Mouse (Mus musculus): Measurements from ENCODE around the gene Nr2f1.

Gene Nr2f1

DNA sequence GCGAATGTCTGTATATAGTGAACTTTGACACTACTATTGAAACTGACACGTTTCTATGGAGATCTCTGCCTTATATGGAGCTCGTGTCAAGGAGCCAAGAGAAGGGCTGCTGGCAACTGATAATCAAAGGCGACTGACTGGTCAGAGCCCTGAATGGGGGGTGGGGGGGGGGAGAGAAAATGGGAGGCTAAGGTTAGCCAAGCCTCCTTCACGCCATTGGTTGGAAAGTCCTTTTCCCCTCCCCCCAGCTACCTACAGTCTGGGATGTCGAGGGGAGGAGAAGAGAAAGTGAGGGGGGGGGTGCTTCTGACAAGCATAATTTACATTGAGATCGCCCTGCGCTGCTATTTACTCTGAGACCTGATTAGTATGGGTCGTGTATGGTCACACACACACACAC lies 850 bp upstream of the Nr2f1 start:
- no peak for DNase-seq (ENCODE audit: low read depth)

- no peak for DNase-seq (ENCODE audit: low read depth)
These were observed 501 bp downstream of the Nr2f1 start for GRCm38 (mm10) chr13:78198871-78199641.

DNA sequence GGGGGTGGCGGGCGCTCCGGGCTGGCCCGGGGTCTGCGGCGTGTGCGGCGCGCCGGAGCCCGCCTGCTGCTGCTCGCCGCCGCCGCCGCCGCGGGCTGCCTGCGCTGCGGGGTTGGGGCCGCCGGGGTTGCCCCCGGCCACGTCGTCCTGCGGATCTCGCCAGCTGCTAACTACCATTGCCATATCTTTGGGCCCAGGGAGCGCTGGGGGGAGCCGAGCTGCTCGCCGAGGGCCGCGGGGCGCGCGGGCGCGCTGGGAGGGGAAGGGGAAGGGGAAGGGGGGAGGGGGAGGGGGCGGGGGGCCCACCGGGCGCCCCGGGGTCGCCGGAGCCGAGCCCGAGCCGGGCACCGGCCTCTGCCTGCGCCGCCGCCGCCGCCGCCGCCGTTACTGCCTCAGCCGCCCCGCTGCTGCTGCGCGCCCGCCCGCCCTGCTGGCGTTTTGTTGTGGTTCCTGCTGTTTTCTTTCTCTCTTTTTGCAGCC lies 1.1 kb downstream of the Nr2f1 start:
- DNase-seq (ENCODE audit: low read depth): no peak

GRCm38 (mm10) chr13:78197819-78198390 lies 1.7 kb downstream of the Nr2f1 start:
- DNase-seq (ENCODE audit: low read depth): no peak

DNA sequence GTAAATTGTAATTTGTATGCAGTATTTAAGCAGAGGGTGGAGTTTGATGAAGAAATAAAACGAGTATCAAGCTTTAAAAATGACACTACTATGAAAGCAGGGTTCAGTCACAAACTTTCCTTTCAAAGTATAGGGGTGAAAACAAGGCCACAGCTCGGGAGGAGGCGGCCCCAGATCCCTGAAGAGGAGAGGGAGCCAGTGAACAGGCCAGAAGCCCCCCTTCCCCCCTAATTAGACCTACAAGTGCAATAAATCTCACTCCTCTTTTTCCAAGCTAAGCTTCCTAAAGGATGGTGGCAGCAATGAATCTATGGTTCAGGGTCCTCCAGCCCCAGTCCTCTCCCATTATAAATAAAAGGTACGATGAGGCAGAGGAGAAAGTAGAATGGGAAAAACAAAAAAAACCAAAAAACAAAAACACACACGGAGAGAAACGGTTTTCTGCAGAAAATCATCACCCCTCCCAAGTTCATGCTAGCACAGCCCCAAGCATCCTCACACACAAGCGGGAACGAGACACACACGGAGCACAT lies 2.2 kb downstream of the Nr2f1 start:
- no peak for DNase-seq (ENCODE audit: low read depth)

DNA sequence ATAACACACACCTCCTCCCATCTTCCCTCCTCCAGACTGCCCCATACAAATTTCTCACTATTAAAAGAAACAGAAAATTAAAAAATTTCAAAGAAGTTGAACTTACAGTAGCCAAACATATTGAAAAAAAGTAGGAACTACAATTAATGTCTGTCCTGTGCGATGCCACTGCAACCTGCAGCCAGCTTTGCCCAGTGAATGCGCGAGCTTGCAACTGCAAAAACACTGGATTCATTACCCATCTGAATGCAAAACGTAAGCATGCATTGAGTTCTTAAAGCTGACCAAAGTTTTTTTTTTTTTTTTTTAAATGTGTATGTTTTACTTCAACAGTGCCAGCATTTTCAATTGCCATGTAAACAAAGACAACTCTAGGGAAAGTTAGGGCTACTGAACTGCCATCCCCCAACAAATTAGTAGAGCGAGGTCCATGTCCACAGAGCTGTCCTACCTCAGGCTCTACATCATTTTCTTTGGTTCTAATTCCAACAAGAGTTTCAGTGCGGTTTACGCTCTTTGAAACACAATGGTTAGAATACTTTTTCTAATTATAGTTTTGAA lies 3.2 kb downstream of the Nr2f1 start:
- DNase-seq (ENCODE audit: low read depth): no peak

GRCm38 (mm10) chr13:78195601-78196115 lies 3.9 kb downstream of the Nr2f1 start:
- no peak for DNase-seq (ENCODE audit: low read depth)

- no peak for DNase-seq (ENCODE audit: low read depth)
These were observed 4.5 kb downstream of the Nr2f1 start for GRCm38 (mm10) chr13:78194850-78195600.

DNA sequence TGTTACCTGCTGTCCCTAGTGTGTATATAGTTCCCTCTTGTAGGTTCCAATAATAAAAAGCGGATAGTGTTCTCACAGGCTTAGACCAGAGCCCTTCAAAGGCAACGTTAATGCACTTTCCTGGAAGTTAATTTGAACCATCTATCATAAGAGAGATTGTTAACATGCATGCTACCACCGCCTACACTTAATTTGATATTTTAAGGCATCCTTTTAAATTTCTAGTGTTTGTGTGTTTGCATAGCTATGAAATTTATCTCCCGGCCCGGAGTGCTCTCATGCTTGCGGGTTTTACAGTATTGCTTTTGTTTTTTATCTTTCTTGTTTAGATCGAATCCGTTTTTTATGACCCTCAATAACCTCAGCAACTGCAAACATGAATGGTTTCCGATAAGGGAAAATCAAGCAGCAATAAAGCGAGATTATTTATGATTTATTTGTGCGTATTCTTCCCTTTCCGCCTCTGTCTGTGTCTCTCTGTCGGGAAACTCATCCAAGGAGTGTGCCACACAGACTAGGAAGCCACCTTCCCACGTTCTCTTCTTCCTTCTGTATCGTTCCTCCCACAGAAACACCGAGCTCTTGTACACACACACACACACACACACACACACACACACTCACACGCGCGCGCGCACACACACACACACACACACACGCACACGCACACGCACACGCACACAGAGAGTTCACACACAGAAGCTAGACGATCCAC lies 5.3 kb downstream of the Nr2f1 start:
- no peak for DNase-seq (ENCODE audit: low read depth)

GRCm38 (mm10) chr13:78193211-78193610 lies 6.3 kb downstream of the Nr2f1 start:
- DNase-seq (ENCODE audit: low read depth): no peak

- DNase-seq (ENCODE audit: low read depth): no peak
These were observed 10.0 kb downstream of the Nr2f1 start for GRCm38 (mm10) chr13:78189586-78189985.

- no peak for DNase-seq (ENCODE audit: low read depth)
These were observed 11.7 kb downstream of the Nr2f1 start for GRCm38 (mm10) chr13:78187833-78188232.

GRCm38 (mm10) chr13:78186340-78186946 lies 13.1 kb downstream of the Nr2f1 start:
- DNase-seq (ENCODE audit: low read depth): no peak

DNA sequence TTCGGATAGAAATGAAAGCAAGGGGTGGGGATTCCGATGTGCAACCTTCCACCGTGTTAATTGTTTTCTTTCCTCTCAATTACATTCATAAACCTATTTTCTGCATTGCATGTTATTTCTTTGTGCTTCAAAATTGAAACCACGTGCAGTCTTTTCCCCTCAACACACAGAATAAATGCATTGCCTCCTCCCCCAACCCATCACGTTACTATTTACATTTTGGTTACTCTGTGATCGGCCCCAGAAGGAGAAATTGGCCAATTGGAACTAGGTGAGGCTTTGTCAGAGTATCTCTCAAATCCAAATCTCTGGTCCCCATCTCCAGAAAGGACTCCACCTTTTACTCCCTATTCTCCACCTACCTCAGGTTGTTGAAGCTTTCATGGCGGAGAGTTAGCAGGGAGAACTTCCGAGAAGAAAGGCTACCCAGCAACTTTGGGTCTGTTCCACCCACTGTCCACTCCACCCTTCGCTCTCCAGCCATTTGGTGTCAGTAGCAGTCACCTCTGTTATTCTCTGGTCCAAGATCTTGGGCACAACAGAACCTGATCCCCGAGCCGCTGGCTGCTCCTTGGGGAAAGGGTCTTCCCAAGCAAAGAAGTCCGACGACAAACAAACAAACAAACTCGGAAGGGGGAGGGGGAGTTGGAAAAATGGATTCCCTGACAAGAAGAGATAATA lies 14.6 kb downstream of the Nr2f1 start:
- DNase-seq (ENCODE audit: low read depth): no peak

DNA sequence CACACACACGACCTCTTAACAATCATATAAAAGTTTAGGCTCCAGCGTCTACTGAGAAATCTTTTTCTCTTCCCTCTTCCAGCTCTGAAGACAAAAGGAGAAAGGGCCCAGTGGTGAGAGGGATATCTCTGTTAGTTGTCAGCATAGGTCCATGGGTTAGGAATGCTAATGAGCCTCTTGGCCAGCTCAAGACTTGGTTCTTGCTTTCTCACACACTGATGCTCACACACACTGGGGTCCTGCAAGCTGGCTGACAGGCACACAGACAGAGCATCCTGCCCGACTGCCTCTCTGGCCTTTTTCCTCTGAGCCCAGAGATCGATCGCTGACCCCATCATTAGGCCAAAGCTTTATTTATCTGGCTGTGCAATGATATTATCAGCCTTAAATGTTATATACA lies 15.6 kb downstream of the Nr2f1 start:
- DNase-seq (ENCODE audit: low read depth): no peak

- no peak for DNase-seq (ENCODE audit: low read depth)
These were observed 16.6 kb downstream of the Nr2f1 start for GRCm38 (mm10) chr13:78183004-78183403.

DNA sequence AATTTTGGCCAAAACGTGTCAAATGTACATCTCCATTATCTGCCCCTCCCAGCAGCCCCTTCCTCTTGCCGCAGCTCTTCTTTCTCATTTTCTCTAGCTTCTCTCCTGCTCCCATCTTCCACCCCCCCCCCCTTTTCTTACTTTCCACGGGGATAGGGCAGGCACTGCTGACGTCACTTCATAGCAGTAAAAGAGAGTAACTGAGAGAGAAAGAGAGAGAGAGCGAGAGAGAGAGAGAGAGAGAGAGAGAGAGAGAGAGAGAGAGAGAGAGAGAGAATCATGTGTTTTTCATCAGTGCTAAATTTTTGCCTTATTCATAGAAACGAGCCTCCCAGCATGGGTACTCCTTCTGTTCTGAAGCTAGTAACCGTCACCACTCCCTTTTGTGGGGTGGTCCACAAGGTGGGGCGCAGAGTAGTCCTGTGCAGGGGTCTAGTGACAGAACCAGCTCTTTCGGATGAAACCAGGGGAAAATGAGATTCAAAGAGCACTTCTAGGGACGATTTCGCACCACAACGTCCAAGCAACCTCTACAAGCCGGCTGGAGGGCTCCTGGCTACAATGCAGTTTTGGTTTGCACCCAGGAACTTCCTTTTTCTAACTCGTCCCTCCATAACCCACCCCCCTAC lies 17.5 kb downstream of the Nr2f1 start:
- no peak for DNase-seq (ENCODE audit: low read depth)

- no peak for DNase-seq (ENCODE audit: low read depth)
These were observed 18.3 kb downstream of the Nr2f1 start for GRCm38 (mm10) chr13:78181071-78181929.

GRCm38 (mm10) chr13:78180261-78180660 lies 19.3 kb downstream of the Nr2f1 start:
- DNase-seq (ENCODE audit: low read depth): no peak

Measured in c-Kit-positive CD71-negative TER-119-negative erythroid progenitor cells, embryonic 14.5 days (primary cell).